Mouse (Mus musculus) inflammation-experienced regulatory T-cells, adult 6 months (primary cell): ENCODE results near the gene Il4ra. TPM values are rescaled to one million over a fixed set of nuclear protein-coding genes. Genes with fewer than 3 reads are reported as not detected.
A peak's percentile ranks its signal among the peaks of the same experiment; 100 is the strongest.

ENCODE experiments used
- ATAC-seq: one replicate; pipeline ENCODE4 v1.8.0; 2017
- polyA plus RNA-seq, 3 experiments: library from polyadenylated mRNA; unstranded; fragments of 100-300 nt; shearing (Covaris generic); gene quantifications; one replicate each; pipeline ENCODE4 v1.2.1; 2017

Il4ra gene
- 10 to 100 TPM; 37.9 to 62.8 (median 54.6) TPM for polyA plus RNA-seq

DNA sequence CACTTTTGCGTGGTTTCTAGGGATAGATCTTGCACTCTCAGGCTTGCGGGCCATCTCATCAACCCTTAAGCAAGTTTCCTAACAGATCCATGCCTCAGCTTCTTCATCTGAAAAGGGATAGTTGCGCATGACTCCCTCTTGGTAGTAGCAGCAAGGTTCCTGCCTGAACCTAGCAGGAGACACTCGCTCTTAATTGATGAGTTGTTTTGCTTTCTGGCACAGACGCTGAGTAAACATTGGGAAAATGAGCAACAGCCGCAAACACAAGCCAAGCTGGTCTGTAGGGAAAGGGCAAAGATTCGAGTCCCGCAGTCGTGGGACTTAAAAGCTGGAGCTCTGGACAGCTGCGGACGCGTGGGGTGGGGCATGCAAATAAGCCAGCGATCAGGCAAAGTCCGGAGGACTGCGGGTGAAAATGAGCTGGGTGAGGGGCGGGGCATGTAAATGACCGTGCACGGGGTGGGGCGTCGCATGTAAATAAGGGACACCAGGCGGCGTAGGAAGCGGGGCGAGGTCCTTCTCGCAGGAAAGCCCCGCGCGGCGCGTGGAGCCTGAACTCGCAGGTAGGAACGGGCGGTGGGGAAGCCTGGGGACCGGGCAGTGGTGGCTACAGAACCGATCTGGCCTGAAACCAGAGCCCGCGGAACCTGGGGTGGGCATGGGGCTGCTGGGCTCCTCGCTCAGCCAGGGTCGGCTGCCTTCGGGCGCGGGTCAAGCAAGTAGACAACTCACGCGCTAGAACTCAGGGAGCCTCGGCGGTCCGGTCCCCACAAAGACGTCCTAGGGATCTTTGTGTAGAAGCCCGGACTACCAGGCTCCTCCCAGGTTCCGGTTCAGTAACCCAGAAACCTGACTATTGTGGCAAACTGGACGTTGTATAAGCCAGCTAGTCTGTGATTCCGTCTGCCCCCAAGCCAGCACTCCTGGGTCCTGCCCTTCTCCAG is at the start of gene Il4ra:
Il4ra (plus strand) TSS at position 355 of the 944 bp plus-strand sequence.
- peak; percentile 83 for ATAC-seq

DNA sequence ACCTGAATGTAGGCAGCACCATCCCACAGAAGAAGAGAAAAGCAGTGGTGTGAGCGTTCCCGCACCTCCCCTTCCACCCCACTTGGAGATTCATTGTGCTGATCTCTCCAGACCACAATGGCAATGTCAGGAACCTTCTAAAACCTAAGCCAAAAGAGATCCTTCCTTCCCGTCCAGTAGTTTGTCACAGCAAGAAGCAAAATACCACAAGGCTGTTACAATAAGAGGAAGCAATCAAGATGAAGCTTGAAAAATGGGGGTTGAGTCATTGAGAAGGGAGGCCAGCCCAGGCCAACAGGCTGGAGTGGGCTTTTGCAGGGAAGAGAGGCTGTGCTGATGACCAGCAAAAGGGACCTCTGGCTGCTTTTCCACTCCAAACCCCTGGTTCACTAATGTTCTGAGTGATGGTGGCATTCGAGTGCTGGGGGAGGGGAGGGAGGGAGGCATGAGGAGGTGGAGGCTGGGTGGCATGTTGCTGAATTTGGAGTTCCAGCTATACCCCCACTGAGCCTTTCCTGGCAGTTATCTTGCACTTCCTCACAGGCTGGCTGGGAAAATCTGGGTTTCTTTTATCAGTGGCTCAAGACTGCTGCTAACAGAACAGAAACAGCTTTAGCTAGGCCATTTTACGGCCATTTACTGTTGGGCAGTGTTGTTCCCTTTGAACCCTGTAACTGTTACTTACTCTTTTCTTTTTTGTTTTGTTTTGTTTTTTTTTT is 48.4 kb upstream of the Il4ra start:
- ATAC-seq: no peak

DNA sequence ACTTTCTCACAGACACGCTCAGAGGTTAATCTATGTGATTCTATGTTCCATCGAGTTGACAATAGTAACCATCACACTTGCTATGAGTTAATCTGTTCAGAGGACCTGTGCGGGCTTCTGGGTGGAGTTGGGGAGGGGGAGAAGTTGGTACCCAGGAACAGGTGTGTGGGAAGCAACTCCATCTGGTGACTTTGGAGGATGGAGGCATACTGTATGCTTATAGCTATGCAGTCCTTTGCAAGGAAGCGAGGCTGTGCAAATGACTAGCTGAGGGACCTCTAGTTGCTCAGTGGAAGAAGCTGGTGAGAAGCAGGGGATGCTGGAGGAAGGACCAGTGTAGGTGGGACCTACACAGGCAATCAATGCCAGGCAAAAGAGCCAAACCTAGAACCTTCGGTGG is 47.3 kb upstream of the Il4ra start:
- no peak for ATAC-seq

DNA sequence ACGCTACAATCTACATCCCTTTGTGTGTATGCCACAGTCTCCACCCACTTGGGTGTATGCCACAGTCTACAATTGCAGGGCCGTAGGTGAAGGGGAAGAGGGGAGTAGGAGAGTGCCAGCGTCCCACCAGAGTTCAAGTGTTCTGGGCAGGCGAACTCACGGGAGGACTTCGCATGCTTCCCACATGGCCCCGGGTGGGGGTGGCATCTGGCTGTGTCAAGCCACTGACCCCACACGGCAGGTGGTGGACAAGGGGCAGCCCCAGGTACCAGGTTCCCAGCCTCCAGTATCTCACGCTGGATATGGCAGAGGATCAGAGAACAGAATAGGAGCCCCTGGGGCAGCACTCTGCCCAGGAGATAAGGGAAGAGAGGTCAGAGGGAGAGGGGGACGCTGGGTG is 46.4 kb upstream of the Il4ra start:
- ATAC-seq: no peak

DNA sequence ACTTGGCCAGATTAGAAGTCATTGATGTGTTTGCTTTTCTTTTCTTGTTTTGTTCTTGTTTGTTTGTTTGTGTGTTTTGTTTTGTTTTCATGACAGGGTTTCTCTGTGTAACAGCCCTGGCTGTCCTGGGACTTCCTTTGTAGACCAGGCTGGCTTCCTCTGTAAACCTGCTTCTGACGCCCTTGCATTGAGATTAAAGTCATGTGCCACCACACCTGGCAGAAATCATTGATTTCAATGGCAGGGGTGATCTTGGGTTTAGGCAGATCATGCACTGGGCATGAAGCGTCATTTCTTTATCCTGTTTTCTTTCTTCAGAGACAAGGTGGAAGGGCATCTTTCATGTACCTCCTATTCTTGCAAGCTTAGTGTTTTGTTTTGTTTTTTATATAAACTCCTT is 44.6 kb upstream of the Il4ra start:
- no peak for ATAC-seq

DNA sequence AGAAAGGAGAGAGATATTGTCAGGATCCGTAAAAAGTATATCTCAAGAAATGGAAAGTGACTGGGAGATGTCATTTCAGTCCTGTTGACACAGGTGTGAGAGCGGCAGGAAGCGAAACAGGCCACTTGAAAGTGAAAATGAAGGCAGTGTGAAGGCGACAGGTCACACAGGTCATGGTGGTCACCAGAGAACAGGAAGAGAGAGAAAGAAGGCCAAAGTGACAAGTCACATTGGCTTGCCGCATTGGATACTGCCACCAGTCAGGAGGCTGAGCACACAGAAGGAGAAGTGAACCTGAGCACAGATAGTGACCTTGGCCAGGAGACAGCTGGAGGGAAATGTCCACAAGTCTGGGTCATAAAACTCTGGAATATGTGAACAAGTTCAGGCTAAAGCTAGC is 40.5 kb upstream of the Il4ra start:
- peak; percentile 61 for ATAC-seq

DNA sequence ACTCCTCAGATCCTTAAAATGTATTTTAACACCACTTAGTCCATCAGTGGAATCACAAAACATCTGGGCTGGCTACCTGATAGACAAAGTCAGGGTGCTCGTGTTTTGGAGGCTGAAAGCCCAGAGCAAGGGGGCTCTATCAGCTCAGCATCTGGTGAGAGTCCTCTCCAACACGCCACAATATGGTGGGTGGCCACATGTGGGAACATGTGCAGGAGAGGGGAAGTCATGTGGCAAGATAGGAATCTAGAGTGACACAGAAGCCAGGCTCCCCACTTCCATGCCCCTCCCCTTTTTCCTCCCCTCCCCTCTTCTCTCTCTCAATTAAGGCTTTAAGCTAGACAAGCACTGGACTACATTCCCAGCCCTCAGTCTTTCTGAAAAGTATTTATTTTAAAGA is 40.1 kb upstream of the Il4ra start:
- ATAC-seq: peak; percentile 48

DNA sequence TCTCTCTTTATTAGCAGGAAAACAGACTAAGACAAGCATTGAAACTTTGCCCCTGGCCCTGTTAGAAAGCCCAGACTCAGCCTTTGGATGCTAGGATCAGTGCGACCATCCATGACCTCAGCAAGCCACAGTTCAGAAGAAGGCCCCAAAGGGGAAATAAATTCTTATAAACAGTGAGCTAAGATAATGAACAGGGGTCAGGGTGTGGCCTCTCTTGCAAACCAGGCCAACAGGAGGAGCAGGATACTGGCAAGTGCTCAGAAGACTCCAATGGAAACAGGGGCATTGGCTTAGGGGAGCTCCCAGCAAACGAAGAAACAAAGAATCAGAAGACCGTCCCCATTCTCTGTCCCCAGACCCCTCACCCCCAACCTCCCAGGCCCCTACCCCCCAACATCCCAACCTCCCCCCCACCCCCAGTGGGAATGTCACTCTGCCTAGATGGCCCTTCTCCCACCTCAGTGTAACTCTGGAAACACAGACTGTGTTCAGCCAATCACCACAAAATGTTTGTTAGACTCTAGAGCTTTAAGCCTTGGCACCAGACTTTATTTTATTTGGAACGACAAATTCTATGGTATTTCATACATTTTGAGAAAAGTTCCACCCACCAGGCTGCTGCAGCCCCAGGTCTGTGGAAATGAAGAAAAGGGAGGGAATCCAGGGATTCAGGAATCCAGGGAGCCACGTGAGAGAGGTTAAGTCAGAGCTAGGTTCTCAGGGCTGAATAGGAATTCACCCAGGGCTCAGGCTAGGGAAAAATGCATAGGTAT is 36.7 kb upstream of the Il4ra start:
- no peak for ATAC-seq

DNA sequence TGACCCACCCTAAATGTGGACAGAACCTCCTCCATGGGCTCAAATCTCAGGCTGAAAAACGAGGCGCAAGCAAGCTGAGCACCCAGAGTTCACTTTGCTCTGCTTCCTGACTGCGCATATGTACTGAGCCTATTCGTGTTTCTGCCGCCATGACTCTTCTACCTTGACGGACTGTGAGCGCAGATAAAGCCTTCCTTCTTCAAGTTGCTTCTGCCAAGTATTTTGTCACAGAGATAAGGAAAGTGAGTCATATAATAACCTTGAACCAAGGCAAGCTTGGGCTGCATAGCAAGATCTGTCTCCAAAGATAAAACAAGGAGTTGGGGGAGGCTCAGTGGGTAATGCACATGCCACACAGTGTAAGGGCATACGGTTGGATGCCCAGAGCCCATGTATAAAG is 35.2 kb upstream of the Il4ra start:
- no peak for ATAC-seq

DNA sequence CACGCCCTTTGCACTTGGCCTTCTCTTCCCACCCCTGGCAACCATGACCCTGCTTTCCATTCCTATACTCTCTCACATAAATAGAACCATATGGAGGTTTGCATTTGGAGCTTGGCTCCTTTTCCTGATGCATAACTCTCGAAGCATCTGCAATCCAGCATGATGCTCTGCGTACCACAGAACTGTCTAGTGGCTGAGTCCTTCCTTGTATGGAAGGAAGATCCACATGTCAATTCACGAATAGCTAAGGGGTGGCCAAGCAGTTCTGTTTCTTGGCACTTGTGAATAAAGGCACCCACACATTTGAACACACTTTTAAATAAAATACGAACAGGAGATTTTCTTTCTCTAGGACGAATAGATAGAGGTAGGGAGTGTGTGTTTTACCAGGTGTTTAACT is 34.5 kb upstream of the Il4ra start:
- no peak for ATAC-seq

DNA sequence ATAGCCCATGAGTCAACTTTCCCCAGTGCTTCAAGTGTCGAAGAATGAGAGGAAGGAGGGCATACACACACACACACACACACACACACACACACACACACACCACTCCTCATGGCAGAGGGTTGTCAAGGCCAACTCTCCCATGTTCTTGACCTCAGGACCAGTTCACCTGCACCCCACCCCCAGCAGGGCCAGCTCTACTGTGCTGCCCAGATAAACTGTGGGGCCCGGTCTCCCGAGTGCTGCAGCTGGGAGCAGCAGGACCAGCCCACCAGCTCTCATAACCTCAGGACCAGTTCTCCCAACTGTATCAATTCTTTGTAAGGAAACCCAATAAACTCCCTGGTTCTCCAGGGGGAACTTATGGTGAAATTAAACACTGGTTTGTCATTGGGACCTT is 32.2 kb upstream of the Il4ra start:
- ATAC-seq: no peak

DNA sequence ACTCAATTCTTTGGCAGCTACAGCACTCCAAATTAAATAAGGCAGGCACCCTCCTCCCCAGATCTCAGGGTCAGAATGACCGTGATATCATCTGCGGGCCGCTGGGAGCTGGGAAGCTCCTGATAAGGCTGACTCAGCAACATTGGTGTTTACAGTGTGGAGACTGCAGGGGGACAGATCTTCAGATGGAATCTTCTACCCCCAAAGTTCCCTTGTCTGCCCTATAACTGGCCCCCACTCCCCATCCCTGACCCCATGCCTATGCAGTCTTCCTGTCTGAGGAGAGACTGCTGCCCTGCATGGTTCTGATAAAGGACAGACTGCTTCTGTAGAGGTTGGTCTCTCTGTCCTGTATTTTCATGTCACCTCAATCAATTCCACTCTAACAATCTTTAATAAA is 28.9 kb upstream of the Il4ra start:
- ATAC-seq: no peak

DNA sequence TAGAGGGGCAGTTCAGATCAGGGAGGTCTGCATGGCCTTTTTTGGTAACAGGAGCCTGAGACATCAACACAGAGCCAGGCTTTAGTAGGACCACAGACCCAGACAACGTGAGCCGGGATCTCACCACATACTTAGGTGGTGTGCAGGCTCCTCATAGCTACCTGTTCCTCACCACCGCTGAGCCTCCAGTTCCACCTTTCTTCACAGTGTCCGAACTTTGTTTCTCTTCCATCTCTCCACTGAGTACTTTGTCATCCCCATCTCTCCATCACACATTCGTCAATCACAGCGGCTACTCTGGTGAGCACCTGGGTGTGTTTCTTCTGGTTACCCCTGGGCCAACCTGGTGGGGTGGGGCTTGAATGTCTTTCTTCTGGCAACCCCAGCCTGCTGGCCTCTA is 24.7 kb upstream of the Il4ra start:
- ATAC-seq: no peak

DNA sequence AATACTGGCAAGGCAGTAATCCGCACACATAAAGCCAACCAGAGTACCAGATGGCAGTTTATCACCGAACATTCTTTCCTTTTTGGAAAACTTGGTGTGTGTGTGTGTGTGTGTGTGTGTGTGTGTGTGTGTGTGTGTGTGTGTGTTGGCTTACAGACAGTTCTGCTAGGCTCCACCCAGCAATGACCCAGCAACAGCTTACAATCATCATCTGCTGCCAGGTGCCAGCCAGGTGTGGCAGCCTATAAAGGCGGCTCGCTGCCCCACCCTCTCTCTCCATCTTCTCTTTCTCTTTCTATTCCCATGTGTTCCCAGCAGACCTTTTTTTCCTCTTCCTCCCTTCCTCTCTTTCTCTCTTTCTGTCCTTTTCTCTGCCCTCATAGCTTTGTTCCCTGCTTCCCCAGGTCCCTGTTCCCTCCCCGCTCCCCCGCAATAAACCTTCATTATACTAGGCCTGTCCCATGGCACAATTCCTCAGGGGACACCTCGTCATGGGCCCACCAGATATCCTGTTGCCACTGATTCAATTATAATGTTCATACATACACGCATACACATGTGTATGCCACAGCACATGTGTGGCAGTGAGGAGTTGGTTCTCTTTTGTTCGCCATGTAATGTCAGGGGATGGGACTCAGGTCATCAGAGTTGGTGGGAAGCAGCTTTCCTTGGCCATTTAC is 23.9 kb upstream of the Il4ra start:
- no peak for ATAC-seq

DNA sequence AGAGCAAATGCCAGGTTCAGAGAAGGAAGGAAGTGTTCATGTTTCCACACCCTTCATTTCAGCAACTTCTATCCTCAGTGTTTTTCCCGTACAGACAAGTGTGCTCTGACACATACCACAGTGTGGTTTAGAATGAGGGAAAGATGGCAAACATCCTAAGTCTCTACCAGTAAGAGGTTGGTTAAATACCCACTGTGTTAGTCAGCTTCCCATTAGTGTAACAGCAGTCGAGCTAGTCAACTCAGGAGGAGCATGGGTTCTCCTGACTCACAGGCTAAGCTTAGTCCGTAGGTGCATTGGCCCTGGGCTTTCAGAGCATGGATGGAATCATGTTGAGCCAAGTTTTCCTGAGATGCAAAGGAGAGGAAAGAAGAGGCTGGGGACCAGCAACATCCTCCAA is 12.6 kb upstream of the Il4ra start:
- ATAC-seq: no peak

DNA sequence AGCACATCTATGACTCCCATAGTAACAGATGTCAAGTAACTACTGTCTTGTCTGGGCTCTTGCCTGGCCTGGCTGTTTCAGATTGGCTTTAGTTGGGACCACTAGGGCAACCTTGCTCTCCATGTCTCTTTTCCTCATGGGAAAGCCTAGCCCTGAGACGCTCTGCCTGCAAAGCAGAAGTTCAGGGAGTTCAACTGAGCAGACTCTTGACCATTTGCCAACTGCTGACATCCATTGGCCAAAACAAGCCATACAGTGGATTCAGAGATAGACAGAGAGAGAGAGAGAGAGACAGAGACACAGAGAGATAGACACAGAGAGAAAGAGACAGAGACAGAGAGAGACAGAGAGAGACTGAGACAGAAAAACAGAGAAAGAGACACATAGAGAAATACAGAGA is 10.9 kb upstream of the Il4ra start:
- ATAC-seq: no peak

DNA sequence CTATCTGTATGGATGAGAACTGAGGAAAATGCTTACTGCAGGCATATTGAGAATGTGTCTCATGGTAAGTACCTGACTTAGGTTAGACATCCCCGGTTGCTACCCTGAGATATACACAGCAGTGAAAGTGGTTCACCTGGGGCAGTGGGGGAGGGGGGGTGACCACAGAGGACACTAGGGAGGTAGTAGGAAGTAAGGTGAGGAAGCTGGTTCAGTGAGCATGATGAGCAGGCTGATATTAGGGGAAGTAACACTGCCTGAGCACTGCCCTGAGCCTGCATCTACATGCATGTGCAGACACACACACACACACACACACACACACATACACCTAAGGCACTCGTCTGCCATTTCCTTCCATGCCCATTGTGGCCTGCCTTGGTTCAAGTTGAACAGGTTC is 10.1 kb upstream of the Il4ra start:
- no peak for ATAC-seq

DNA sequence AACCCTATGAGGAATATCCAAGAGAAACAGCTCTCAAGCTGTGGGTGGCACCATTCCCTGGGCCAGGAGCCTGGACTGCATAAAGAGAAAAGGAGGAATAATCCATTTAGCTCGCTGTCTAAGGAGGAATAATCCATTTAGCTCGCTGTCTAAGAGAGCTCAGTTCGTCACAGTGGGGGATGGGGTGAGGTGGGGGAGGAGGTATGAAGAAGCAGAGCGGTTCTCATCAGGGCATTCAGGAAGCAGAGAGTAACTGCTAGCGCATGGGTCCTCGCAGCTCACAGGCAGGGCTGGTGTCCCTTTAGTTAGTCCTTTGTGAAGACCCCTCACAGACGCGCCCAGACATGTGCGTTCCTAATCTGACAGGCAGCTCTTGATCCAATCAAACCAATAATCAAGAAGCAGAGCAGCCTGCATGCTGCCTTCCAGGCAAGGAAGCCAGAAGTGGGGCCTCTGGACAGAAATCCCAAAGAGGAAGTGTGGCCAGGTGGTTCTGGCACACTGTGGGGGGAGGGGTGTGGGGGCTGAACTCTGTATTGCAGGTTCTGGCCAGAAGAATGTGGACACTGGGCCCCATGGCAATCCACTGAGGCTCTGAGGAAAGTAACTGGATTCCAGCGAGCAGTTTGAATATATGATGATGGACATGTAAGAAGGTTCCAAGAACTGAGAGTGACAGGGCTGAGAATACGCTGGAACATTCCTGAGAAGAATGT is 9.4 kb upstream of the Il4ra start:
- no peak for ATAC-seq

DNA sequence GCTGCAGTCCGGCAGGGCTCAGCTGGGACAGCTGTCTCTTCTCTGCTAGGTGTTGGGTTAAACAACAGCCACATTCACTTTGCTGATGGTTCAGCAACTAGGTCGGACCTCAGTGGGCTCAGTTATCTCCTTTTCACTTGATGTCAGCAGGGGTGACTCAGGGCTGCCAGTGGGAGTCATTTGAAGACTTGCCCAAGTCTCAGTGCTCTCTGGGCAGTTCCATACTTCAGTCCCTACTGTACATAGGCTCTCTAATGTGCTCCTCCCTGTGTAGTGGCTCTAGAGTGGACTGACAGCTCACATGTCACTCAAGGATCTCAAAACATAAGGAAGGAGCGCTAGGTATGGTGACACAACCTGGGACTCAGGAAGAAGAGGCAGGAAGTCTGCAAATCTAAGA is 8.4 kb upstream of the Il4ra start:
- no peak for ATAC-seq

DNA sequence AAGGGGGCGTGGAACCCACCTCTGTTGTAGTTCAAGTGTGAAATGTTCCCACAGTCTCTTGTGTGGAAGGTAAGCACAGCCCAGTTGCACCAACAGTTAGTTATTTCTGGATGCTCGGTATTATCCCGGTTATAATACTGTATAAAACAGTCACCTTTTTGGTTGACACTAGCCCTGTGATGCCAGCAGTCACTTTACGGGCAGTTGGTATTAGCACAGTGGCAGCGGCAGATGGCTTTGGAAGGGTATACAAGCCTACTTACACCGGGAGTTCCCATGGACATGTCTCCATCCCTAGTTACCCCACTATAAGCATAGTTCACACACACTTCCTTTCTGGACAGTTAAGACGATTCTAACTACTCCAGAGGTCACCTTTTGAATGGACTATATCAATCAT is 6.6 kb upstream of the Il4ra start:
- ATAC-seq: no peak

DNA sequence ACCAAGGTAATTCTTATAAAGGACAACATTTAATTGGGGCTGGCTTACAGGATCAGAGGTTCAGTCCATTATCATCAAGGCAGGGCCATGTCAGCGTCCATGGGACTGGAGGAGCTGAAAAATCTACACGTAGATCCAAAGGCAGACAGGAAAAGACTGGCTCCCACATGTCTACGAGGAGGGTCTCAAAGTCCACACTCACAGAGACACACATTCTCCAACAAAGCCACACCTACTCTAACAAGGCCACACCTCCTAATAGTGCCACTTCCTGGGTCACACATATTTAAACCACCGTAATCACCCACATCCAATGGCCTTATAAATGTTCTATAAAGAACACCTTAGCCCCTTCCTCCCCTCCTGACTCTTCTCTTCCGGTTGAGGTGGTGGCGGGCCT is 5.2 kb upstream of the Il4ra start:
- ATAC-seq: no peak

DNA sequence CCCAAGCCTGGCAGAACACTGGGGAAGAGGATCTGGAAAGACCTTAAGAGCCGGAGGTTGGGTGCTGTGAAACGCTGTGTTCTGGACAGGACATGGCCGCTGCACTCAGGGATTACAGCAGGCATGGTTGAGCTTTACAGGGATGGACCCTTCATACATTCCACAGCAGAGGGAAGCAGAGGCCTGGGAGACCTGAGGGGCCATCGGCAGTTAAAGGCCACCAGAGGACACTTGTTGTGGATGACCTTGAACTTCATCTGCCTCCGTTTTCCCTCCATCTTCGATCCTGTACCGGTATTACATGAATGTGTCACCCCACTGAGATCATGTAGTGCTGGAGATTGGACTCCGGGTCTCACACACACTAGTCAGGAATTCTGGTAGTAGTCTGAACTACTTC is 2.0 kb upstream of the Il4ra start:
- no peak for ATAC-seq
